Mouse (Mus musculus) kidney, embryonic 15.5 days (tissue): ENCODE data around the gene Cpsf4. TPM values are rescaled to one million over a fixed set of nuclear protein-coding genes. Genes with fewer than 3 reads are reported as not detected.
"Not testable (repeated sequence)": the region's sequence is repeated elsewhere in the genome, so short reads cannot be mapped to it uniquely, and the experiment has no call there.

Experiments
- ATAC-seq: fragments of 200-750 bp; cut with Nextera tagmentation; replicated peaks from 2 replicates; pipeline ENCODE4 v1.8.0; 2017; ENCODE audit warnings: moderate TSS enrichment; ENCODE audit not compliant: low FRiP score
- H3K27ac ChIP-seq: fragments of 300-500 bp; sonication (generic); 2 replicates; pipeline ENCODE4 v1.5.1; 2015; ENCODE audit warnings: mild to moderate bottlenecking, inconsistent platforms
- H3K27me3 ChIP-seq: fragments of 300-500 bp; sonication (generic); 2 replicates; pipeline ENCODE4 v1.6.1; 2015; ENCODE audit warnings: inconsistent platforms
- H3K36me3 ChIP-seq: fragments of 300-500 bp; sonication (generic); 2 replicates; pipeline ENCODE4 v1.6.1; 2015; ENCODE audit warnings: inconsistent platforms
- H3K4me1 ChIP-seq: fragments of 300-500 bp; sonication (generic); 2 replicates; pipeline ENCODE4 v1.6.1; 2015; ENCODE audit warnings: inconsistent platforms
- H3K4me2 ChIP-seq: fragments of 300-500 bp; sonication (generic); 2 replicates; pipeline ENCODE4 v1.6.1; 2015; ENCODE audit warnings: moderate library complexity, mild to moderate bottlenecking, inconsistent platforms
- H3K4me3 ChIP-seq: fragments of 300-500 bp; sonication (generic); replicated peaks from 2 replicates; pipeline ENCODE4 v1.5.1; 2015; ENCODE audit warnings: mild to moderate bottlenecking, inconsistent platforms
- H3K9ac ChIP-seq: fragments of 300-500 bp; sonication (generic); 2 replicates; pipeline ENCODE4 v1.6.1; 2015; ENCODE audit warnings: mild to moderate bottlenecking, inconsistent platforms
- H3K9me3 ChIP-seq: fragments of 300-500 bp; sonication (generic); replicated peaks from 2 replicates; pipeline ENCODE4 v1.6.1; 2016; ENCODE audit warnings: inconsistent platforms
- WGBS: fragments of 180-500 bp; shearing (Covaris S2); methylation state at CpG from one replicate; pipeline ENCODE4 v1.1.7; 2015; ENCODE audit warnings: mixed read lengths; 5-methylcytosine and 5-hydroxymethylcytosine counted together
- polyA plus RNA-seq: library from polyadenylated mRNA; unstranded; fragments of >200 nt; fragmentation: Nextera tagmentation; extraction: Ambion mirVana; gene quantifications from 2 replicates; pipeline ENCODE4 v1.2.1, GENCODE M21; 2015

Gene Cpsf4
- polyA plus RNA-seq, 1 experiment from 2014 or later = 57.6 TPM

- not testable (repeated sequence) for H3K27me3 ChIP-seq, H3K4me1 ChIP-seq, H3K9ac ChIP-seq, H3K27ac ChIP-seq, ATAC-seq, H3K4me2 ChIP-seq, H3K4me3 ChIP-seq, H3K9me3 ChIP-seq
- WGBS = 53% methylated on average over 11 of the region's 11 CpGs
- H3K36me3 ChIP-seq = peaks cover 59% of the 10 kb centered on the region
These were observed 41.4 kb downstream of the Cpsf4 start for GRCm38 (mm10) chr5:145208391-145208790.

- H3K9me3 ChIP-seq = no peaks in the 10 kb centered on the region
- no peak overlapping the region for H3K4me2 ChIP-seq
- H3K4me3 ChIP-seq = no peak overlapping the region
- H3K36me3 ChIP-seq = peaks cover 79% of the 10 kb centered on the region
- 93% methylated on average over 4 of the region's 4 CpGs for WGBS
- no peaks in the 10 kb centered on the region for H3K27me3 ChIP-seq
- no peak overlapping the region for H3K27ac ChIP-seq
- no peak for ATAC-seq
- no peak overlapping the region for H3K9ac ChIP-seq
- H3K4me1 ChIP-seq = no peaks in the 10 kb centered on the region
These were observed 44.3 kb downstream of the Cpsf4 start for GRCm38 (mm10) chr5:145211340-145211739.

- no peak overlapping the region for H3K27ac ChIP-seq
- no peak overlapping the region for H3K4me2 ChIP-seq
- peaks cover 73% of the 10 kb centered on the region for H3K36me3 ChIP-seq
- H3K9me3 ChIP-seq = no peaks in the 10 kb centered on the region
- H3K4me3 ChIP-seq = no peak overlapping the region
- ATAC-seq = no peak
- 94% methylated on average over 4 of the region's 4 CpGs for WGBS
- no peaks in the 10 kb centered on the region for H3K27me3 ChIP-seq
- no peaks in the 10 kb centered on the region for H3K4me1 ChIP-seq
- no peak overlapping the region for H3K9ac ChIP-seq
These were observed 45.2 kb downstream of the Cpsf4 start for GRCm38 (mm10) chr5:145212216-145212615.

- no peak overlapping the region for H3K4me2 ChIP-seq
- H3K4me3 ChIP-seq = no peak overlapping the region
- no peaks in the 10 kb centered on the region for H3K9me3 ChIP-seq
- no peaks in the 10 kb centered on the region for H3K27me3 ChIP-seq
- no peak overlapping the region for H3K9ac ChIP-seq
- H3K27ac ChIP-seq = no peak overlapping the region
- H3K4me1 ChIP-seq = no peaks in the 10 kb centered on the region
- 87% methylated on average over 3 of the region's 3 CpGs for WGBS
- peaks cover 75% of the 10 kb centered on the region for H3K36me3 ChIP-seq
- ATAC-seq = no peak
These were observed 46.5 kb downstream of the Cpsf4 start for GRCm38 (mm10) chr5:145213505-145213904.

- Histone ChIP-seq H3K36me3 (peaks cover 77% of the 10 kb centered on the region), H3K9ac (no peak overlapping the region), H3K9me3 (no peaks in the 10 kb centered on the region), H3K4me1 (no peaks in the 10 kb centered on the region), H3K27ac (no peak overlapping the region), H3K27me3 (no peaks in the 10 kb centered on the region), H3K4me2 (no peak overlapping the region), H3K4me3 (no peak overlapping the region)
- WGBS = 80% methylated on average over 4 of the region's 4 CpGs
- no peak for ATAC-seq
These were observed 47.7 kb downstream of the Cpsf4 start for GRCm38 (mm10) chr5:145214679-145215078.

GRCm38 (mm10) chr5:145217746-145218145, 50.7 kb downstream of the Cpsf4 start:
- Histone ChIP-seq H3K4me1 (no peaks in the 10 kb centered on the region), H3K9ac (no peak overlapping the region), H3K27ac (no peak overlapping the region), H3K4me2 (no peak overlapping the region), H3K27me3 (no peaks in the 10 kb centered on the region), H3K36me3 (peaks cover 72% of the 10 kb centered on the region), H3K9me3 (no peaks in the 10 kb centered on the region), H3K4me3 (no peak overlapping the region)
- ATAC-seq = no peak
- 91% methylated on average over 6 of the region's 6 CpGs for WGBS

- WGBS = 97% methylated on average over 21 of the region's 21 CpGs
- no peaks in the 10 kb centered on the region for H3K9me3 ChIP-seq
- no peak overlapping the region for H3K4me3 ChIP-seq
- H3K27ac ChIP-seq = no peak overlapping the region
- no peaks in the 10 kb centered on the region for H3K27me3 ChIP-seq
- H3K4me1 ChIP-seq = no peaks in the 10 kb centered on the region
- ATAC-seq = no peak
- peaks cover 67% of the 10 kb centered on the region for H3K36me3 ChIP-seq
- no peak overlapping the region for H3K4me2 ChIP-seq
- no peak overlapping the region for H3K9ac ChIP-seq
These were observed 51.2 kb downstream of the Cpsf4 start for GRCm38 (mm10) chr5:145218206-145218605.

GRCm38 (mm10) chr5:145218671-145219070, 51.7 kb downstream of the Cpsf4 start:
- Histone ChIP-seq H3K9ac (no peak overlapping the region), H3K4me3 (no peak overlapping the region), H3K4me2 (no peak overlapping the region), H3K27ac (no peak overlapping the region), H3K27me3 (no peaks in the 10 kb centered on the region), H3K4me1 (no peaks in the 10 kb centered on the region), H3K36me3 (peaks cover 63% of the 10 kb centered on the region), H3K9me3 (no peaks in the 10 kb centered on the region)
- no peak for ATAC-seq
- WGBS = 96% methylated on average over 20 of the region's 20 CpGs

- H3K4me1 ChIP-seq = no peaks in the 10 kb centered on the region
- peaks cover 51% of the 10 kb centered on the region for H3K36me3 ChIP-seq
- no peak overlapping the region for H3K9ac ChIP-seq
- H3K9me3 ChIP-seq = no peaks in the 10 kb centered on the region
- no peak overlapping the region for H3K4me3 ChIP-seq
- no peak overlapping the region for H3K4me2 ChIP-seq
- no peak overlapping the region for H3K27ac ChIP-seq
- no peak for ATAC-seq
- WGBS = 92% methylated on average over 8 of the region's 8 CpGs
- no peaks in the 10 kb centered on the region for H3K27me3 ChIP-seq
These were observed 53.0 kb downstream of the Cpsf4 start for GRCm38 (mm10) chr5:145219981-145220380.

- Histone ChIP-seq H3K27ac (no peak overlapping the region), H3K4me1 (no peaks in the 10 kb centered on the region), H3K27me3 (no peaks in the 10 kb centered on the region), H3K4me3 (no peak overlapping the region), H3K9me3 (no peaks in the 10 kb centered on the region), H3K9ac (no peak overlapping the region), H3K4me2 (no peak overlapping the region), H3K36me3 (peaks cover 42% of the 10 kb centered on the region)
- no peak for ATAC-seq
- WGBS = 86% methylated on average over 5 of the region's 5 CpGs
These were observed 55.8 kb downstream of the Cpsf4 start for GRCm38 (mm10) chr5:145222840-145223239.

GRCm38 (mm10) chr5:145223395-145223794, 56.4 kb downstream of the Cpsf4 start:
- Histone ChIP-seq H3K9ac (no peak overlapping the region), H3K4me2 (no peak overlapping the region), H3K4me3 (no peak overlapping the region), H3K4me1 (no peaks in the 10 kb centered on the region), H3K27ac (no peak overlapping the region), H3K27me3 (no peaks in the 10 kb centered on the region), H3K36me3 (peaks cover 37% of the 10 kb centered on the region), H3K9me3 (no peaks in the 10 kb centered on the region)
- 80% methylated on average over 12 of the region's 12 CpGs for WGBS
- no peak for ATAC-seq

- Histone ChIP-seq H3K4me1 (peaks cover 3% of the 10 kb centered on the region), H3K4me2 (no peak overlapping the region), H3K27me3 (no peaks in the 10 kb centered on the region), H3K27ac (no peak overlapping the region), H3K4me3 (no peak overlapping the region), H3K9me3 (no peaks in the 10 kb centered on the region), H3K36me3 (peaks cover 7% of the 10 kb centered on the region), H3K9ac (no peak overlapping the region)
- no peak for ATAC-seq
- 63% methylated on average over 2 of the region's 2 CpGs for WGBS
These were observed 59.4 kb downstream of the Cpsf4 start for GRCm38 (mm10) chr5:145226453-145226852.

- H3K27me3 ChIP-seq, H3K27ac ChIP-seq, H3K4me2 ChIP-seq, H3K9me3 ChIP-seq, ATAC-seq, H3K9ac ChIP-seq, H3K4me3 ChIP-seq: not testable (repeated sequence)
- H3K36me3 ChIP-seq = peaks cover 10% of the 10 kb centered on the region
- 88% methylated on average over 6 of the region's 6 CpGs for WGBS
- peaks cover 15% of the 10 kb centered on the region for H3K4me1 ChIP-seq
These were observed 62.3 kb downstream of the Cpsf4 start for GRCm38 (mm10) chr5:145229283-145229682.
